Mouse (Mus musculus) Patski (cell line): ENCODE data around the gene Usp49. TPM values are rescaled to one million over a fixed set of nuclear protein-coding genes. Genes with fewer than 3 reads are reported as not detected.
"Not testable (repeated sequence)": the region's sequence is repeated elsewhere in the genome, so short reads cannot be mapped to it uniquely, and the experiment has no call there.

Experiments used
- ATAC-seq: fragments of 100-300 bp; one replicate; pipeline ENCODE4 v1.8.0; 2021
- CTCF ChIA-PET: fragments of 350-600 bp; sonication (Branson Sonifier 250); formaldehyde crosslinking; loops from one replicate; lab custom pipeline; 2022; ENCODE audit warnings: inconsistent platforms; lab: Charles Lee
- POLR2A ChIA-PET: fragments of 350-600 bp; sonication (Branson Sonifier 250); formaldehyde crosslinking; loops from one replicate; lab custom pipeline; 2022; ENCODE audit warnings: antibody characterized with exemption, inconsistent platforms; lab: Charles Lee
- DNase-seq: peaks from one replicate; pipeline ENCODE4 v3.0.0-alpha.2; 2011; ENCODE audit warnings: low read depth, low spot score
- H3K27me3 ChIP-seq: fragments of 371-371 bp; one replicate; pipeline ENCODE4 v1.5.1; 2021
- CTCF ChIP-seq: fragments of 100-300 bp; IDR thresholded peaks from one replicate; pipeline ENCODE4 v1.5.1; 2021
- in situ Hi-C: fragments of 300-500 bp; cut with MboI; formaldehyde crosslinking; loops from 3 replicates; pipeline ENCODE4 v1.11.1; 2018; ENCODE audit warnings: low pct_unique_long_range_greater_than_20kb, mixed read lengths
- polyA plus RNA-seq: library from polyadenylated mRNA; unstranded; gene quantifications from one replicate; pipeline ENCODE4 v1.2.3, GENCODE M21; 2021

The Usp49 gene
- polyA plus RNA-seq, 1 experiment from 2014 or later, result 10.0 TPM

GRCm38 (mm10) chr17:47596162-47596838 lies 34.2 kb upstream of the Usp49 start:
- no peak for ATAC-seq
- in situ Hi-C loops, result no loop called here
- TF ChIP-seq CTCF, result no peak
- no peak for DNase-seq
- no peaks in the 10 kb centered on the region for H3K27me3 ChIP-seq
- ChIA-PET CTCF (interaction anchor here (0.7 to 2.8 kb wide), 5 partner anchors 14 to 85 kb away, joined by 3 to 23 read pairs (median 5); partner anchors contain the start of genes Bysl, Gm20517 and Med20), POLR2A (interaction anchor here (0.6 kb wide), 1 partner anchor 801 kb away, joined by 3 read pairs; no protein-coding TSS in a partner anchor)

GRCm38 (mm10) chr17:47596839-47597164 lies 33.7 kb upstream of the Usp49 start:
- H3K27me3 ChIP-seq, result no peaks in the 10 kb centered on the region
- in situ Hi-C loops, result no loop called here
- CTCF ChIA-PET, result interaction anchor here (1.9 to 2.8 kb wide), 3 partner anchors 13 to 86 kb away, joined by 5 to 23 read pairs (median 6); partner anchors contain the start of genes Bysl, Gm20517 and Med20
- POLR2A ChIA-PET, result no interaction called here
- no peak for DNase-seq
- no peak for ATAC-seq
- no peak for TF ChIP-seq CTCF

- in situ Hi-C loops, result no loop called here
- no peaks in the 10 kb centered on the region for H3K27me3 ChIP-seq
- CTCF ChIA-PET, result interaction anchor here (1.6 to 2.8 kb wide), 4 partner anchors 10 to 86 kb away, joined by 3 to 23 read pairs (median 8); no protein-coding TSS in a partner anchor
- ATAC-seq (no peak), DNase-seq (no peak)
- TF ChIP-seq CTCF, result no peak
- POLR2A ChIA-PET, result no interaction called here
Observed at GRCm38 (mm10) chr17:47597261-47597660, 33.2 kb upstream of the Usp49 start.

GRCm38 (mm10) chr17:47597838-47598579 lies 32.5 kb upstream of the Usp49 start:
- in situ Hi-C loops, result no loop called here
- no peak for TF ChIP-seq CTCF
- POLR2A ChIA-PET, result no interaction called here
- H3K27me3 ChIP-seq, result no peaks in the 10 kb centered on the region
- CTCF ChIA-PET, result interaction anchor here (1.2 to 2.8 kb wide), 5 partner anchors 11 to 87 kb away, joined by 3 to 12 read pairs (median 3); no protein-coding TSS in a partner anchor
- ATAC-seq, result no peak
- DNase-seq, result no peak

- CTCF ChIA-PET, result interaction anchor here (1.2 to 2.8 kb wide), 5 partner anchors 10 to 87 kb away, joined by 3 to 12 read pairs (median 3); no protein-coding TSS in a partner anchor
- POLR2A ChIA-PET, result not testable (repeated sequence)
Observed at GRCm38 (mm10) chr17:47598580-47599304, 31.7 kb upstream of the Usp49 start.

GRCm38 (mm10) chr17:47599511-47600297 lies 30.8 kb upstream of the Usp49 start:
- POLR2A ChIA-PET, result interaction anchor here (1.1 kb wide), 1 partner anchor 11 kb away, joined by 4 read pairs; no protein-coding TSS in a partner anchor
- ATAC-seq (no peak), DNase-seq (no peak)
- no peaks in the 10 kb centered on the region for H3K27me3 ChIP-seq
- TF ChIP-seq CTCF, result no peak
- CTCF ChIA-PET, result interaction anchor here (1.9 to 2.8 kb wide), 3 partner anchors 9 to 88 kb away, joined by 5 to 12 read pairs (median 7); no protein-coding TSS in a partner anchor
- in situ Hi-C loops, result no loop called here

More at GRCm38 (mm10) chr17:47598580-47599304, 31.7 kb upstream of the Usp49 start:
- H3K27me3 ChIP-seq, DNase-seq, ATAC-seq, in situ Hi-C loops: not testable (repeated sequence)

GRCm38 (mm10) chr17:47600601-47601388 lies 29.7 kb upstream of the Usp49 start:
- DNase-seq, result no peak
- TF ChIP-seq CTCF, result no peak
- in situ Hi-C loops, result no loop called here
- H3K27me3 ChIP-seq, result no peaks in the 10 kb centered on the region
- ChIA-PET CTCF (interaction anchor here (1.6 to 2.1 kb wide), 4 partner anchors 8 to 90 kb away, joined by 3 to 7 read pairs (median 4); no protein-coding TSS in a partner anchor), POLR2A (interaction anchor here (0.8 to 1.1 kb wide), 2 partner anchors 10 to 40 kb away, joined by 3 to 4 read pairs; no protein-coding TSS in a partner anchor)
- ATAC-seq, result no peak

- H3K27me3 ChIP-seq, result no peaks in the 10 kb centered on the region
- CTCF ChIA-PET, result interaction anchor here (1.6 to 2.1 kb wide), 4 partner anchors 8 to 90 kb away, joined by 3 to 7 read pairs (median 4); no protein-coding TSS in a partner anchor
- in situ Hi-C loops, result no loop called here
- TF ChIP-seq CTCF, result no peak
- no peak for ATAC-seq
- DNase-seq, result no peak
- POLR2A ChIA-PET, result interaction anchor here (0.8 kb wide), 1 partner anchor 40 kb away, joined by 3 read pairs; no protein-coding TSS in a partner anchor
Observed at GRCm38 (mm10) chr17:47601389-47601755, 29.1 kb upstream of the Usp49 start.
